Mouse (Mus musculus): ENCODE measurements around the gene Gm45837. TPM values are rescaled to one million over a fixed set of nuclear protein-coding genes. Genes with fewer than 3 reads are reported as not detected.

The Gm45837 gene
- total RNA-seq, 1 experiment = not detected

DNA sequence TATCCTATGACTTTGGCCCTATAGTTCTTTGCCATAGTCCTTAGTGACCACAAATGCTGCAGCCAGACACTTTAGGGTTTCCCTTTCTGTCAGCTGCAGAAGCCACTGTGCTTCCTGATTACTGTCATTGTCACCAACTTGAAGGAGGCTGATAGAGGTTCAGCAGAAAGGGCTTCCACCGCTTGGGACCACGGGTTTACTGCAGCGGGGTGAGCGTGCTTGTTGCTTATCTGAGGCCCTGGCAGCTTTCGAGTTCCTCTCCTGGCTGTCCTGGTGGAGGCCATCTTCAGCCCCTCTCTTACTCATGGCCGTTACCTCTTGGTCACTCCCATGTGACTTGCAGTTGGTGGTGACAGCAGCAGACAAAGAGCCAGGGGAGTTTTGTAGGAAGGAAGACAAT is 21.4 kb upstream of the Gm45837 start:
- Histone ChIP-seq H3K4me3 (ENCODE audit: insufficient read depth in 1 of 2, low read depth in 1 of 2, low read length in 2 of 2, poor library complexity in 1 of 2, severe bottlenecking in 1 of 2) (no peak overlapping the region), H3K9me3 (ENCODE audit: control insufficient read depth, insufficient read depth, low read depth, low read length) (no peaks in the 10 kb centered on the region), H3K36me3 (ENCODE audit: control insufficient read depth, insufficient read depth, low read length, poor library complexity, severe bottlenecking) (peaks cover 11% of the 10 kb centered on the region; the same call in 1 of the 2 replicates), H3K4me1 (ENCODE audit: control insufficient read depth in 2 of 2, insufficient read depth in 2 of 2, low read length in 2 of 2, poor library complexity in 1 of 2) (peaks cover 0 to 25% of the 10 kb centered on the region in 2 experiments; a peak in 2 of 4 replicates), H3K27ac (ENCODE audit: insufficient read depth, low read depth, low read length, poor library complexity, severe bottlenecking) (no peak overlapping the region), H3K9ac (ENCODE audit: insufficient read depth, low read depth, low read length, poor library complexity, severe bottlenecking) (no peak overlapping the region)
- in situ Hi-C loops (cut with MboI; ENCODE audit: low sequenced_read_pairs in 2 of 2, unreplicated experiment in 2 of 2) = no loop called here
- no peak for DNase-seq (ENCODE audit: low read depth, low spot score)
- TF ChIP-seq ZC3H11A (IDR thresholded peaks at IDR 0.05; ENCODE audit: borderline replicate concordance, low read depth, low read length) (no peak), HCFC1 (IDR thresholded peaks at IDR 0.05; ENCODE audit: borderline replicate concordance, insufficient read depth, low read length) (no peak), ZNF384 (IDR thresholded peaks at IDR 0.05; ENCODE audit: low read depth, low read length) (no peak), CHD2 (IDR thresholded peaks at IDR 0.05; ENCODE audit: low read depth, low read length) (no peak), MAFK (IDR thresholded peaks at IDR 0.05; ENCODE audit: insufficient read depth, low read depth, low read length) (no peak)

DNA sequence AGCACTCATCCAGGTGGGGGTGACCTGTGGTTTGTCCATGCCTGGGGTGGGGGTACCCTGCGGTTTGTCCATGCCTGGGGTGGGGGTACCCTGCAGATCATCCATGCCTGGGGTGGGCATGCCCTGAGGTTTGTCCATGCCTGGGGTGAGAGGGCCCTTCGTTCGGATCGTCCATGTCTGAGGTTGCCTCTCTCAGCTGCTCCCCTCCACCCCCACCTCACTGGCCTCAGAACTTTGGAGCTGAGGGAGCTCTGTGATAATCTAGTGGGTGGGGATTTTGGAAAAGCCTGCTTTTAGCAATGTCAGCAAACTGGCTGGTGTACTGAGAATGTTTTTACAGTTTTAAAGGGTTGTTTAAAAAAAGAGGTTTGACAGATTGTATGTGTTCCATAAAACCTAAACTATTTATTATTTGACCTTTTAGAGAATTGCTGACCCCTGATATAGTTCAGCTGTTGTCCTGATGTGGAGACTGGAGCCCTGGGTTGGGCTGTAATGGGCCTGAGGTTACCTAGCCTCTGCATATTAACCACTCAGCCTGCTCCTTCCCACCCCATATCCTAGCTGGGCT is 18.7 kb upstream of the Gm45837 start:
- no peak for TF ChIP-seq ZC3H11A (IDR thresholded peaks at IDR 0.05; ENCODE audit: borderline replicate concordance, low read depth, low read length)
- no peak for TF ChIP-seq ZNF384 (IDR thresholded peaks at IDR 0.05; ENCODE audit: low read depth, low read length)
- TF ChIP-seq HCFC1 (IDR thresholded peaks at IDR 0.05; ENCODE audit: borderline replicate concordance, insufficient read depth, low read length) = no peak
- TF ChIP-seq MAFK (IDR thresholded peaks at IDR 0.05; ENCODE audit: insufficient read depth, low read depth, low read length) = no peak
- no peak for TF ChIP-seq CHD2 (IDR thresholded peaks at IDR 0.05; ENCODE audit: low read depth, low read length)
- in situ Hi-C loops (cut with MboI; ENCODE audit: low sequenced_read_pairs in 2 of 2, unreplicated experiment in 2 of 2) = no loop called here
- no peak overlapping the region for H3K27ac ChIP-seq (ENCODE audit: insufficient read depth, low read depth, low read length, poor library complexity, severe bottlenecking)
- H3K36me3 ChIP-seq (ENCODE audit: control insufficient read depth, insufficient read depth, low read length, poor library complexity, severe bottlenecking) = peaks cover 15% of the 10 kb centered on the region; the same call in 1 of the 2 replicates
- H3K9ac ChIP-seq (ENCODE audit: insufficient read depth, low read depth, low read length, poor library complexity, severe bottlenecking) = no peak overlapping the region
- no peak for DNase-seq (ENCODE audit: low read depth, low spot score)
- H3K9me3 ChIP-seq (ENCODE audit: control insufficient read depth, insufficient read depth, low read depth, low read length) = no peaks in the 10 kb centered on the region
- no peak overlapping the region for H3K4me3 ChIP-seq (ENCODE audit: insufficient read depth in 1 of 2, low read depth in 1 of 2, low read length in 2 of 2, poor library complexity in 1 of 2, severe bottlenecking in 1 of 2)
- H3K4me1 ChIP-seq (ENCODE audit: control insufficient read depth in 2 of 2, insufficient read depth in 2 of 2, low read length in 2 of 2, poor library complexity in 1 of 2) = peaks cover 0 to 9% of the 10 kb centered on the region in 2 experiments; a peak in 1 of 4 replicates

DNA sequence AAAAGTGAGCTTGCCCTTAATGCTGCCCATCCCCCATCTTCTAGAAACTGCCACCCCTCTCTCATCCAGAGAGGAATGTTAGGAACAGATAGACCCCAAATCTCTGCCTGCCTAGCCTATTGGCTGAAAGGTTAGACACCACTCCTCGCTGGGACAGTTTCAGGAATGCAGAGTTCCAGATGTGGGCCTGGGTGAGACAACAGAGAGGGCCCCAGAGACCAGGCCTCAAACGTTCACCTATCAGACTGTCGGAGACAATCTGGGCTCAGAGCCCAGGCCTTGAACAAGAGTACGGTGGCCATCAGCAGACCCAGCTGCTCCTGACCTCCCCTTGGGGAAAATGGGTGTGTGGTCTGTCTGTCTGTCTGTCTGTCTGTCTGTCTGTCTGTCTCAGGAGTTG is 17.7 kb upstream of the Gm45837 start:
- Histone ChIP-seq H3K4me3 (ENCODE audit: insufficient read depth in 1 of 2, low read depth in 1 of 2, low read length in 2 of 2, poor library complexity in 1 of 2, severe bottlenecking in 1 of 2) (no peak overlapping the region), H3K9me3 (ENCODE audit: control insufficient read depth, insufficient read depth, low read depth, low read length) (no peaks in the 10 kb centered on the region), H3K36me3 (ENCODE audit: control insufficient read depth, insufficient read depth, low read length, poor library complexity, severe bottlenecking) (peaks cover 17% of the 10 kb centered on the region; the same call in 1 of the 2 replicates), H3K9ac (ENCODE audit: insufficient read depth, low read depth, low read length, poor library complexity, severe bottlenecking) (no peak overlapping the region), H3K27ac (ENCODE audit: insufficient read depth, low read depth, low read length, poor library complexity, severe bottlenecking) (no peak overlapping the region), H3K4me1 (ENCODE audit: control insufficient read depth in 2 of 2, insufficient read depth in 2 of 2, low read length in 2 of 2, poor library complexity in 1 of 2) (peaks cover 0 to 9% of the 10 kb centered on the region in 2 experiments; a peak in 1 of 4 replicates)
- no peak for DNase-seq (ENCODE audit: low read depth, low spot score)
- in situ Hi-C loops (cut with MboI; ENCODE audit: low sequenced_read_pairs in 2 of 2, unreplicated experiment in 2 of 2) = no loop called here
- TF ChIP-seq ZNF384 (IDR thresholded peaks at IDR 0.05; ENCODE audit: low read depth, low read length) = no peak
- no peak for TF ChIP-seq MAFK (IDR thresholded peaks at IDR 0.05; ENCODE audit: insufficient read depth, low read depth, low read length)
- no peak for TF ChIP-seq ZC3H11A (IDR thresholded peaks at IDR 0.05; ENCODE audit: borderline replicate concordance, low read depth, low read length)
- TF ChIP-seq HCFC1 (IDR thresholded peaks at IDR 0.05; ENCODE audit: borderline replicate concordance, insufficient read depth, low read length) = no peak
- no peak for TF ChIP-seq CHD2 (IDR thresholded peaks at IDR 0.05; ENCODE audit: low read depth, low read length)

DNA sequence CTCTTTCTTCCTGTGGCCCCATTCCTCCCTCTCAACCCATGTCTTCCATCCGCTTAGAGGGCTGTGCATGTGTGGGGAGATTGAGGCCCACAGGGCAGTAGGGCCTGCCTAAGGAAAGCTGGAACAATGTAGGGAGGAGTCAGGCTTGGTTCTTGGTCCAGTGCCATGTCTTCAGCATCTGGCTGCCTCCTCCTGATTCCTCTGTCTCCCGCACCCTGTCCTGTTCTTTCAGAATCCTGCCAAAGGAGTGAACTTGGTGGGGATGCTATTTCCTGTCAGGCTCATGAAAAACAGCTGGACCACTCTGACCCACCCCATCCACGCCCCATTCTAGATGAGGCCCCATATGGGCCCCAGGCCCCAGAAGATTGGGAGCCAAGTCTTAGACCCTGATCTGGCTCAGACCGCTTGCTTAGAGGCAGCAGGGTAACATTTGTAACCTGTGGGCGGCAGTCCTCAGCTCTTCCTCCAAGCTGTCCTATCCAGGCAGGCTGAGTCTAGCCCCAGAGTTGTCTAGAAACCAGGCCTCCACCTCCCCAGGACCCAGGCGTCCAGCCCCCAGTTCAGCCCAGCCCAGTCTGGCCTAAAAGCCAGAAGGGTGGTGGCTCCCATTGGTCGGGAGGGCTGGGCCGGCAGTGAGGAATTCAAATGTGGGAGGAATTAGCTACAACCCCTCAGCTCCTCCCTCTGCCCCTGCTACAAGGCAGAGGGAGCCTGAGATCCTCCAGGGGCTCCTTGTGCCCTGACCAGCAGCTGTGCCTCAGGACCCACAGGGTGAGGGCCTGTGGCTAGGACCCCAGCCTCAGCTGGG is 16.8 kb upstream of the Gm45837 start:
- in situ Hi-C loops (cut with MboI; ENCODE audit: low sequenced_read_pairs in 2 of 2, unreplicated experiment in 2 of 2) = no loop called here
- Histone ChIP-seq H3K9ac (ENCODE audit: insufficient read depth, low read depth, low read length, poor library complexity, severe bottlenecking) (no peak overlapping the region), H3K4me1 (ENCODE audit: control insufficient read depth in 2 of 2, insufficient read depth in 2 of 2, low read length in 2 of 2, poor library complexity in 1 of 2) (peaks cover 0 to 9% of the 10 kb centered on the region in 2 experiments; a peak in 1 of 4 replicates), H3K4me3 (ENCODE audit: insufficient read depth in 1 of 2, low read depth in 1 of 2, low read length in 2 of 2, poor library complexity in 1 of 2, severe bottlenecking in 1 of 2) (peak overlapping the region; percentile 9 to 29; a peak in 2 of 4 replicates), H3K36me3 (ENCODE audit: control insufficient read depth, insufficient read depth, low read length, poor library complexity, severe bottlenecking) (peaks cover 19% of the 10 kb centered on the region; the same call in 1 of the 2 replicates), H3K9me3 (ENCODE audit: control insufficient read depth, insufficient read depth, low read depth, low read length) (no peaks in the 10 kb centered on the region), H3K27ac (ENCODE audit: insufficient read depth, low read depth, low read length, poor library complexity, severe bottlenecking) (0 out of 2 replicates have a peak overlapping the region, but pooled peaks have one; percentile 47)
- peak; percentile 65 for DNase-seq (ENCODE audit: low read depth, low spot score)
- TF ChIP-seq ZNF384 (IDR thresholded peaks at IDR 0.05; ENCODE audit: low read depth, low read length) = no peak
- no peak for TF ChIP-seq CHD2 (IDR thresholded peaks at IDR 0.05; ENCODE audit: low read depth, low read length)
- TF ChIP-seq HCFC1 (IDR thresholded peaks at IDR 0.05; ENCODE audit: borderline replicate concordance, insufficient read depth, low read length) = no peak
- no peak for TF ChIP-seq MAFK (IDR thresholded peaks at IDR 0.05; ENCODE audit: insufficient read depth, low read depth, low read length)
- no peak for TF ChIP-seq ZC3H11A (IDR thresholded peaks at IDR 0.05; ENCODE audit: borderline replicate concordance, low read depth, low read length)

All from ES-E14 (cell line).